Mouse (Mus musculus) heart, adult 2 months (tissue): ENCODE measurements around the gene Adamts9.

Experiments
- CTCF ChIP-seq: fragments of 200-600 bp; IDR thresholded peaks from 2 replicates; pipeline ENCODE4 v1.8.1; 2022; ENCODE audit warnings: antibody characterized with exemption, mild to moderate bottlenecking, moderate library complexity
- POLR2A ChIP-seq: fragments of 200-500 bp; IDR thresholded peaks from 2 replicates; pipeline ENCODE4 v1.6.1; 2011; ENCODE audit warnings: mild to moderate bottlenecking, low read depth, low read length, control low read depth; ENCODE audit not compliant: insufficient read depth

GRCm38 (mm10) chr6:92862599-92862998 lies 80.7 kb downstream of the Adamts9 start:
- TF ChIP-seq POLR2A (no peak), CTCF (no peak)
